Mouse (Mus musculus): ENCODE measurements around the gene Phlda1. TPM values are rescaled to one million over a fixed set of nuclear protein-coding genes. Genes with fewer than 3 reads are reported as not detected.

Gene Phlda1
- total and polyA plus RNA-seq, 3 experiments = 13.4 to 16.8 (median 16.2) TPM

- H3K79me2 ChIP-seq (replicated peaks; ENCODE audit: control insufficient read depth, insufficient read depth, low read length) = no peaks in the 10 kb centered on the region
- H3K4me1 ChIP-seq (ENCODE audit: control insufficient read depth, insufficient read depth, low read length) = peaks cover 2% of the 10 kb centered on the region; the same call in 1 of the 2 replicates
- no peak for TF ChIP-seq POLR2A (IDR thresholded peaks at IDR 0.05; ENCODE audit: insufficient read depth, low read depth, low read length)
- no peak for TF ChIP-seq EP300 (IDR thresholded peaks at IDR 0.05; ENCODE audit: insufficient read depth, low read depth, low read length)
- TF ChIP-seq CTCF (IDR thresholded peaks at IDR 0.05) = no peak
- no peaks in the 10 kb centered on the region for H3K36me3 ChIP-seq (ENCODE audit: control insufficient read depth, insufficient read depth, low read length)
- 89% methylated on average over 12 of the region's 12 CpGs for WGBS
- intact Hi-C loops (cut with DNase I) = no loop called here
- H3K27me3 ChIP-seq (ENCODE audit: control insufficient read depth, insufficient read depth, low read length) = no peaks in the 10 kb centered on the region
- no peak overlapping the region for H3K9ac ChIP-seq (ENCODE audit: low read depth, low read length)
- no peak overlapping the region for H3K4me3 ChIP-seq
- no peak for DNase-seq
- H3K27ac ChIP-seq = no peak overlapping the region
Measured at GRCm38 (mm10) chr10:111523894-111524293, 17.8 kb downstream of the Phlda1 start.

GRCm38 (mm10) chr10:111527057-111527456, 21.0 kb downstream of the Phlda1 start:
- H3K9ac ChIP-seq (ENCODE audit: low read depth, low read length) = no peak overlapping the region
- intact Hi-C loops (cut with DNase I) = no loop called here
- no peak overlapping the region for H3K4me3 ChIP-seq
- WGBS = 69% methylated on average over 5 of the region's 5 CpGs
- TF ChIP-seq POLR2A (IDR thresholded peaks at IDR 0.05; ENCODE audit: insufficient read depth, low read depth, low read length) (no peak), CTCF (IDR thresholded peaks at IDR 0.05) (no peak), EP300 (IDR thresholded peaks at IDR 0.05; ENCODE audit: insufficient read depth, low read depth, low read length) (no peak)
- H3K27ac ChIP-seq = no peak overlapping the region
- no peaks in the 10 kb centered on the region for H3K27me3 ChIP-seq (ENCODE audit: control insufficient read depth, insufficient read depth, low read length)
- no peaks in the 10 kb centered on the region for H3K36me3 ChIP-seq (ENCODE audit: control insufficient read depth, insufficient read depth, low read length)
- no peaks in the 10 kb centered on the region for H3K79me2 ChIP-seq (replicated peaks; ENCODE audit: control insufficient read depth, insufficient read depth, low read length)
- H3K4me1 ChIP-seq (ENCODE audit: control insufficient read depth, insufficient read depth, low read length) = no peaks in the 10 kb centered on the region; the same call in 1 of the 2 replicates
- DNase-seq = no peak

- H3K4me1 ChIP-seq (ENCODE audit: control insufficient read depth, insufficient read depth, low read length) = no peaks in the 10 kb centered on the region; the same call in 1 of the 2 replicates
- H3K27me3 ChIP-seq (ENCODE audit: control insufficient read depth, insufficient read depth, low read length) = no peaks in the 10 kb centered on the region
- TF ChIP-seq POLR2A (IDR thresholded peaks at IDR 0.05; ENCODE audit: insufficient read depth, low read depth, low read length) (no peak), EP300 (IDR thresholded peaks at IDR 0.05; ENCODE audit: insufficient read depth, low read depth, low read length) (no peak), CTCF (IDR thresholded peaks at IDR 0.05) (no peak)
- no peak for DNase-seq
- WGBS = 83% methylated on average over 7 of the region's 7 CpGs
- H3K36me3 ChIP-seq (ENCODE audit: control insufficient read depth, insufficient read depth, low read length) = no peaks in the 10 kb centered on the region
- no peak overlapping the region for H3K4me3 ChIP-seq
- intact Hi-C loops (cut with DNase I) = no loop called here
- no peak overlapping the region for H3K9ac ChIP-seq (ENCODE audit: low read depth, low read length)
- H3K79me2 ChIP-seq (replicated peaks; ENCODE audit: control insufficient read depth, insufficient read depth, low read length) = no peaks in the 10 kb centered on the region
- no peak overlapping the region for H3K27ac ChIP-seq
Measured at GRCm38 (mm10) chr10:111527613-111528012, 21.5 kb downstream of the Phlda1 start.

- Histone ChIP-seq H3K27me3 (ENCODE audit: control insufficient read depth, insufficient read depth, low read length) (no peaks in the 10 kb centered on the region), H3K27ac (no peak overlapping the region), H3K79me2 (replicated peaks; ENCODE audit: control insufficient read depth, insufficient read depth, low read length) (no peaks in the 10 kb centered on the region), H3K36me3 (ENCODE audit: control insufficient read depth, insufficient read depth, low read length) (no peaks in the 10 kb centered on the region), H3K9ac (ENCODE audit: low read depth, low read length) (no peak overlapping the region), H3K4me1 (ENCODE audit: control insufficient read depth, insufficient read depth, low read length) (no peaks in the 10 kb centered on the region; the same call in 1 of the 2 replicates), H3K4me3 (no peak overlapping the region)
- TF ChIP-seq EP300 (IDR thresholded peaks at IDR 0.05; ENCODE audit: insufficient read depth, low read depth, low read length) (no peak), CTCF (IDR thresholded peaks at IDR 0.05) (no peak), POLR2A (IDR thresholded peaks at IDR 0.05; ENCODE audit: insufficient read depth, low read depth, low read length) (no peak)
- no peak for DNase-seq
- intact Hi-C loops (cut with DNase I) = no loop called here
- 67% methylated on average over 4 of the region's 4 CpGs for WGBS
Measured at GRCm38 (mm10) chr10:111528283-111528682, 22.2 kb downstream of the Phlda1 start.

- Histone ChIP-seq H3K79me2 (replicated peaks; ENCODE audit: control insufficient read depth, insufficient read depth, low read length) (no peaks in the 10 kb centered on the region), H3K27ac (no peak overlapping the region), H3K27me3 (ENCODE audit: control insufficient read depth, insufficient read depth, low read length) (no peaks in the 10 kb centered on the region), H3K9ac (ENCODE audit: low read depth, low read length) (no peak overlapping the region), H3K4me1 (ENCODE audit: control insufficient read depth, insufficient read depth, low read length) (no peaks in the 10 kb centered on the region; the same call in 1 of the 2 replicates), H3K4me3 (no peak overlapping the region), H3K36me3 (ENCODE audit: control insufficient read depth, insufficient read depth, low read length) (no peaks in the 10 kb centered on the region)
- intact Hi-C loops (cut with DNase I) = no loop called here
- DNase-seq = no peak
- TF ChIP-seq CTCF (IDR thresholded peaks at IDR 0.05) (no peak), POLR2A (IDR thresholded peaks at IDR 0.05; ENCODE audit: insufficient read depth, low read depth, low read length) (no peak), EP300 (IDR thresholded peaks at IDR 0.05; ENCODE audit: insufficient read depth, low read depth, low read length) (no peak)
- WGBS = 90% methylated on average over 7 of the region's 7 CpGs
Measured at GRCm38 (mm10) chr10:111530398-111530797, 24.3 kb downstream of the Phlda1 start.

- 93% methylated on average over 8 of the region's 8 CpGs for WGBS
- H3K27ac ChIP-seq = no peak overlapping the region
- no peaks in the 10 kb centered on the region for H3K27me3 ChIP-seq (ENCODE audit: control insufficient read depth, insufficient read depth, low read length)
- intact Hi-C loops (cut with DNase I) = no loop called here
- H3K36me3 ChIP-seq (ENCODE audit: control insufficient read depth, insufficient read depth, low read length) = no peaks in the 10 kb centered on the region
- H3K9ac ChIP-seq (ENCODE audit: low read depth, low read length) = no peak overlapping the region
- no peak overlapping the region for H3K4me3 ChIP-seq
- no peaks in the 10 kb centered on the region for H3K4me1 ChIP-seq (ENCODE audit: control insufficient read depth, insufficient read depth, low read length)
- no peaks in the 10 kb centered on the region for H3K79me2 ChIP-seq (replicated peaks; ENCODE audit: control insufficient read depth, insufficient read depth, low read length)
- DNase-seq = no peak
- TF ChIP-seq POLR2A (IDR thresholded peaks at IDR 0.05; ENCODE audit: insufficient read depth, low read depth, low read length) (no peak), CTCF (IDR thresholded peaks at IDR 0.05) (no peak), EP300 (IDR thresholded peaks at IDR 0.05; ENCODE audit: insufficient read depth, low read depth, low read length) (no peak)
Measured at GRCm38 (mm10) chr10:111534691-111535090, 28.6 kb downstream of the Phlda1 start.

Data from heart, adult 2 months (tissue).